Mouse (Mus musculus): ENCODE measurements around the gene Hoxb1. TPM values are rescaled to one million over a fixed set of nuclear protein-coding genes. Genes with fewer than 3 reads are reported as not detected.

Hoxb1 gene
- polyA plus RNA-seq, 3 experiments from 2014 or later: not detected

DNA sequence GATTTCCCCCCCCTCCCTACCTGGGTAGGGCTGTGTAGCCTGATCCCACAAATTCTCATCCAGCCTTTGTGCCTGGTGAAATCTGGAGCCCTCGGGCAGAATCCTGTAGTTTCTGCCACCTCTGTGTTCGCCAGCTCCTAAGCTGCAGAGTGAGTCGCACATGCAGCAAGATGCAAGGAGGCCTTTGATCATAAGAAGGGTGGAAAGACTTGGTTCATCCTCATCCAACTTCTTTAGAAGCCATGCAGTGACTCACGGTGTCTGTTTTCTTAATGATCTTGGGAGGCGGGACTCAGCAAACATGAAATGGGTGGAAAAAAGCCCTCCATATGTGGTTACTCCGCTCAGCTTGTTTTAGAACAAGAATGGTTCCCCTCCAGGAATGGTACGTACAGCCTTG lies 39.3 kb downstream of the Hoxb1 start:
- ATAC-seq: no peak

DNA sequence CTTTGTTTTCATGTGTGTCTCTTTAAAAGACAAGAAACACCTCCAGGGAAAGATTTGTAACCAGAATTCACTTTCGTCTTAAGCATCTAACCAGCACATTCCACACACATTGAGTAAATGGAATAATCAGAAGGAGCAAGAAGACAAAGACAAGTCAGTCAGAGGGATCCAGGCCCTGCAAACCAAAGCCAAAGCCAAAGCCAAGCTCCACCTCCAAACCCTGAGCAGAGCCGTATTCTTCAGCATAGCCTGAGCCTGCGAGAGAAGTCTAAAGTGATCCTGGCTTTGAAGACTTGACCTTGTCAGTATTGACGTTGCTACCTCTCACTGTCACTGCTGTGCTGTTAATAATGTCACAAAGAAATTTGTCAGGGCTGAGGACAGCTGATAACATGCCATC lies 40.0 kb downstream of the Hoxb1 start:
- ATAC-seq: no peak

GRCm38 (mm10) chr11:96407191-96408072 lies 41.9 kb downstream of the Hoxb1 start:
- ATAC-seq: peak; percentile 54

- ATAC-seq: no peak
These were observed 42.9 kb downstream of the Hoxb1 start for GRCm38 (mm10) chr11:96408234-96409010.

- ATAC-seq: no peak
These were observed 45.5 kb downstream of the Hoxb1 start for GRCm38 (mm10) chr11:96411019-96411418.

- ATAC-seq: no peak
These were observed 46.4 kb downstream of the Hoxb1 start for GRCm38 (mm10) chr11:96411934-96412333.

- ATAC-seq: no peak
These were observed 47.5 kb downstream of the Hoxb1 start for GRCm38 (mm10) chr11:96412941-96413491.

- no peak for ATAC-seq
These were observed 48.0 kb downstream of the Hoxb1 start for GRCm38 (mm10) chr11:96413527-96413926.

DNA sequence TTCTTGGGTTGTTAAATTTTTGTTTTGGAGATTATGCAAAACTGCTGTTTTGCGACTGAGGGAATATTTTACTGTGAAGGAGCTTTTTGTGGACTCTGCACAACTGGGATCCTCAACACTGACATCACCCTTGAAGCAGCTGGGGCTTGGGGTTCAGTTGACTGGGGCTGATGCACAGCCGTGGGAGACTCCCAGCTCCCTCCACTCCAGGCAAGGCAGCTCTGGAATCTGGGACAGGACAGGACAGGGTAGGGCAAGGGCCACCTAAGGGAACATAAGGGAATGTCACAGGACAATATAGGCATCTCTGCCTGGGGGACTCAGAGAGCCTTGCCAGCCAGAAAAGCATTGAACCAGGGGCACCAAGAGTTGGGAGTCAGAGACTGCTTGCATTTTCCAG lies 48.5 kb downstream of the Hoxb1 start:
- no peak for ATAC-seq

Other genes with a start within 250 kb of the Hoxb1 start
- not detected for gene Ttll6, start 232.0 kb upstream of the Hoxb1 start, polyA plus RNA-seq (2017; shearing (Covaris generic))
- gene Hoxb13, start 171.4 kb upstream of the Hoxb1 start, polyA plus RNA-seq (2017; shearing (Covaris generic)): not detected
- gene Hoxb9, start 94.3 kb upstream of the Hoxb1 start, polyA plus RNA-seq (2017; shearing (Covaris generic)): not detected
- gene Hoxb8, start 83.8 kb upstream of the Hoxb1 start, polyA plus RNA-seq (2017; shearing (Covaris generic)): not detected
- gene Hoxb7, start 79.1 kb upstream of the Hoxb1 start, polyA plus RNA-seq (2017; shearing (Covaris generic)): not detected
- gene Hoxb6, start 73.3 kb upstream of the Hoxb1 start, polyA plus RNA-seq (2017; shearing (Covaris generic)): not detected
- not detected for gene Hoxb5, start 62.4 kb upstream of the Hoxb1 start, polyA plus RNA-seq (2017; shearing (Covaris generic))
- 1 to 10 TPM in 2 of 3 experiments, under 1 TPM in 1; 0.92 to 1.5 (median 1.2) TPM for gene Hoxb4, start 47.5 kb upstream of the Hoxb1 start, polyA plus RNA-seq (2017; shearing (Covaris generic))
- gene Hoxb3, start 42.4 kb upstream of the Hoxb1 start, polyA plus RNA-seq (2017; shearing (Covaris generic)): under 1 TPM in 1 of 3 experiments, not detected in 2; 0.86 TPM
- gene Hoxb2, start 15.2 kb upstream of the Hoxb1 start, polyA plus RNA-seq (2017; shearing (Covaris generic)): not detected
- 100 to 1,000 TPM; 537 to 839 (median 722) TPM for gene Skap1, start 98.8 kb downstream of the Hoxb1 start, polyA plus RNA-seq (2017; shearing (Covaris generic))